Mouse (Mus musculus) c-Kit-negative CD71-positive TER-119-positive erythroid progenitor cells, embryonic 14.5 days (primary cell): ENCODE data around the gene Ifit1bl1.

Source experiments
- DNase-seq: peaks from one replicate; pipeline ENCODE4 v3.0.0-alpha.2; 2013; ENCODE audit warnings: low read depth, low spot score

The Ifit1bl1 gene

GRCm38 (mm10) chr19:34546211-34546610 is 55.5 kb downstream of the Ifit1bl1 start:
- no peak for DNase-seq
